Mouse (Mus musculus): ENCODE measurements around the gene Sox5.

DNA sequence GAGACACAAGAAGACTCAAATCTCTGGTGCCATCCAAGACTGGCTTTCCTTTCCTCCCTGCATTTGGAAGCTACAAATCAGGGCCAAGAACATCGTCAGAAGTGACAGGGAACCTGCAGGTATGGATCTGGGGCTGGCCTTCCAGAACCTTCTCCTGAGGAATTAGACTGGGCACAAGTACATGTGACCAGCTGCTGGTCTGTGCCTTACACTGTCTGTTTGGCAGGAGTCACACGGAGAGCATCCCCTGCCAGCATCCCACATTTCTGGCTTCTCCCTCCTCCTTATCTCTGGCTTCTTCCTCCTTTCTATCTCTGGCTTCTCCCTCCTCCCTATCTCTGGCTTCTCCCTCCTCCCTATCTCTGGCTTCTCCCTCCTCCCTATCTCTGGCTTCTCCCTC is 263.0 kb downstream of the Sox5 start:
- TF ChIP-seq POLR2A (IDR thresholded peaks at IDR 0.05; ENCODE audit: extremely low read depth, insufficient read depth, low read length) (no peak), CTCF (IDR thresholded peaks at IDR 0.05; ENCODE audit: extremely low read depth, insufficient read depth, low read length) (no peak)

All from cortical plate, adult 2 months (tissue).